Mouse (Mus musculus) stomach, embryonic 15.5 days (tissue): ENCODE results near the gene Ptx4. TPM values are rescaled to one million over a fixed set of nuclear protein-coding genes. Genes with fewer than 3 reads are reported as not detected.

Experiments
- ATAC-seq: fragments of 200-750 bp; cut with Nextera tagmentation; 2 replicates; pipeline ENCODE4 v1.8.0; 2017; ENCODE audit warnings: low read depth, moderate number of reproducible peaks, moderate TSS enrichment; ENCODE audit not compliant: insufficient read depth, low FRiP score
- H3K27ac ChIP-seq: fragments of 300-500 bp; sonication (generic); 2 replicates; pipeline ENCODE4 v1.5.1; 2015; ENCODE audit warnings: mild to moderate bottlenecking, inconsistent platforms
- H3K27me3 ChIP-seq: fragments of 300-500 bp; sonication (generic); replicated peaks from 2 replicates; pipeline ENCODE4 v1.6.1; 2015; ENCODE audit warnings: inconsistent platforms
- H3K36me3 ChIP-seq: fragments of 300-500 bp; sonication (generic); 2 replicates; pipeline ENCODE4 v1.6.1; 2015; ENCODE audit warnings: inconsistent platforms
- H3K4me1 ChIP-seq: fragments of 300-500 bp; sonication (generic); 2 replicates; pipeline ENCODE4 v1.6.1; 2015; ENCODE audit warnings: inconsistent platforms
- H3K4me2 ChIP-seq: fragments of 300-500 bp; sonication (generic); 2 replicates; pipeline ENCODE4 v1.6.1; 2015; ENCODE audit warnings: mild to moderate bottlenecking, inconsistent platforms
- H3K4me3 ChIP-seq: fragments of 300-500 bp; sonication (generic); replicated peaks from 2 replicates; pipeline ENCODE4 v1.5.1; 2015; ENCODE audit warnings: inconsistent platforms
- H3K9ac ChIP-seq: fragments of 300-500 bp; sonication (generic); 2 replicates; pipeline ENCODE4 v1.6.1; 2015; ENCODE audit warnings: inconsistent platforms
- H3K9me3 ChIP-seq: fragments of 300-500 bp; sonication (generic); 2 replicates; pipeline ENCODE4 v1.6.1; 2016; ENCODE audit warnings: inconsistent platforms
- WGBS: fragments of 180-500 bp; shearing (Covaris S2); methylation state at CpG from one replicate; pipeline ENCODE4 v1.1.7; 2015; 5-methylcytosine and 5-hydroxymethylcytosine counted together
- polyA plus RNA-seq: library from polyadenylated mRNA; unstranded; fragments of >200 nt; fragmentation: Nextera tagmentation; extraction: Ambion mirVana; gene quantifications from 2 replicates; pipeline ENCODE4 v1.2.1, GENCODE M21; 2015

Gene Ptx4
- polyA plus RNA-seq, 1 experiment from 2014 or later, result 0.36 TPM

DNA sequence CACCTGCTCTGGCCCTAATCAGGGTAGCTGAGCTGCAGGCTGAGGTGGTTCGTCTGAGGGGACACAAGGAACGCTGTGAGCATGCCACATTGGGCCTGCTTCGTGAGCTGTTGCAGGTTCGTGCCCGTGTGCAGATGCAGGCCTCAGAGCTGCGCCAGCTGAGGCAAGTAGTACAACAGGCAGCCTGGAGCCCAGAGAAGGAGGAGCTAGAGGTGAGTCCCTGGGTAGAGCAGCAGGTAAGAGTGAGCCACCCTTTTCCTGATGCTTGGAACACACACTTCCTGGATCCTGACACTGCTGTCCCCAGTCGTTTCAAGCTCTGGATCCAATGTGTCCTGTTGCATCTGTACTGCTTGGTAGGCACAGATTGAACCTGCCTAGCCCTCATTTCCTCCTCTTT is 42.8 kb downstream of the Ptx4 start:
- Histone ChIP-seq H3K4me3 (no peak overlapping the region), H3K9ac (no peak overlapping the region), H3K36me3 (peaks cover 12% of the 10 kb centered on the region; the same call in 1 of the 2 replicates), H3K9me3 (no peaks in the 10 kb centered on the region), H3K27me3 (no peaks in the 10 kb centered on the region), H3K4me1 (peaks cover 3% of the 10 kb centered on the region; the same call in 1 of the 2 replicates), H3K27ac (peak overlapping the region; percentile 40; the same call in 1 of the 2 replicates), H3K4me2 (no peak overlapping the region)
- 70% methylated on average over 7 of the region's 7 CpGs for WGBS
- no peak; the same call in 1 of the 2 replicates for ATAC-seq

GRCm38 (mm10) chr17:25164770-25165169 is 44.2 kb downstream of the Ptx4 start:
- Histone ChIP-seq H3K27me3 (no peaks in the 10 kb centered on the region), H3K4me3 (no peak overlapping the region), H3K27ac (no peak overlapping the region), H3K4me1 (peaks cover 3% of the 10 kb centered on the region; the same call in 1 of the 2 replicates), H3K36me3 (peaks cover 9% of the 10 kb centered on the region; the same call in 1 of the 2 replicates), H3K9me3 (no peaks in the 10 kb centered on the region), H3K4me2 (no peak overlapping the region), H3K9ac (no peak overlapping the region)
- 81% methylated on average over 3 of the region's 3 CpGs for WGBS
- no peak for ATAC-seq

- no peak overlapping the region for H3K27ac ChIP-seq
- no peaks in the 10 kb centered on the region for H3K36me3 ChIP-seq
- no peaks in the 10 kb centered on the region for H3K9me3 ChIP-seq
- peaks cover 3% of the 10 kb centered on the region; the same call in 1 of the 2 replicates for H3K4me1 ChIP-seq
- no peak overlapping the region for H3K9ac ChIP-seq
- no peak for ATAC-seq
- WGBS, result 41% methylated on average over 6 of the region's 6 CpGs
- no peaks in the 10 kb centered on the region for H3K27me3 ChIP-seq
- H3K4me3 ChIP-seq, result no peak overlapping the region
- H3K4me2 ChIP-seq, result no peak overlapping the region
These were observed 45.6 kb downstream of the Ptx4 start for GRCm38 (mm10) chr17:25165970-25166671.

DNA sequence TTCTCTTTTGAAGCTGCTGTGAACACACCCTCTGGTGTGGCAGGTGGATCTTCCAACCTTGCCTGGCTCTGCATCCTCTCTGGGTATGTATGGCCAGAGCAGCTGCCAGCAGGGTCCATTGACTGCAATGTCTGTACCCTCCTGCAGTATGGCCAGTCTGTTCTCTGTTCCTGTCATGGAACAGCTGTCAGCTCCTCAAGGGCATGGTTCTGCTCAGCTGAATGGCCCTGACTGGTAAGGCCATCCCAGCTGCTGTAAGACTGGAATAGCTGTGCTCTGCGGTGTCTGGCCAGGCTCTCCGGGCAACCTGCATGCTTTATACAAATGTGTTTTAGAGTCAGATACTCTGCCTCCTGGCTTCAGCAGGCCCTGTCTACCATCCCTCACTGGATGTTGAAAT is 49.1 kb downstream of the Ptx4 start:
- H3K27me3 ChIP-seq, result no peaks in the 10 kb centered on the region
- 90% methylated on average over 2 of the region's 2 CpGs for WGBS
- no peak overlapping the region for H3K4me2 ChIP-seq
- H3K9me3 ChIP-seq, result no peaks in the 10 kb centered on the region
- no peak overlapping the region for H3K9ac ChIP-seq
- ATAC-seq, result no peak
- H3K4me3 ChIP-seq, result no peak overlapping the region
- H3K36me3 ChIP-seq, result no peaks in the 10 kb centered on the region
- H3K4me1 ChIP-seq, result peaks cover 3% of the 10 kb centered on the region; the same call in 1 of the 2 replicates
- H3K27ac ChIP-seq, result no peak overlapping the region

DNA sequence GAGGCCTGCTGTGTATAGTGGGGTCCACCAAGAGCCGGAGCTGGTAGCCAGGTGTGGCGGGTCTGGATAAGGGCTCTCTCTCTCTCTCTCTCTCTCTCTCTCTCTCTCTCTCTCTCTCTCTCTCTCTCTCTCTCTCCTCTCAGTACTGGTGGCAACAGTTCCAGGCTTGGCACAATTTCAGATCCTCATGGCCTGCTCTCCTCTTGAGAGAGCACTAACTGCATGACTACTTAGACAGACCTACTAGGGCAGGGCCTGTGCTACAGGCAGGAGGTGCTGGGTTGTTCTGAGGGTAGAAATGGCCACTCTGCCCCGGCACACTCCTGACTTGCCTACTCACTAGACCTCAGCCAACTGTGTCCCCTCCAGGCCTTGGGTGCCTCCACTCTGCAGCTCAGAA is 52.0 kb downstream of the Ptx4 start:
- Histone ChIP-seq H3K36me3 (no peaks in the 10 kb centered on the region), H3K4me1 (0 out of 2 replicates have a peak, but pooled peaks cover 3% of the 10 kb centered on the region), H3K27ac (no peak overlapping the region), H3K4me3 (no peak overlapping the region), H3K27me3 (no peaks in the 10 kb centered on the region), H3K9ac (no peak overlapping the region), H3K9me3 (no peaks in the 10 kb centered on the region), H3K4me2 (no peak overlapping the region)
- no peak for ATAC-seq
- 84% methylated on average over 3 of the region's 3 CpGs for WGBS

Other genes starting within 250 kb of the Ptx4 start
- 49.0 and 49.6 TPM in 2 replicates for gene Nubp2, start 234.4 kb upstream of the Ptx4 start, polyA plus RNA-seq
- 32.1 and 32.5 TPM in 2 replicates for gene Spsb3, start 234.1 kb upstream of the Ptx4 start, polyA plus RNA-seq
- gene Eme2, start 225.7 kb upstream of the Ptx4 start, polyA plus RNA-seq, result 26.3 and 29.3 TPM in 2 replicates
- gene Mrps34, start 225.6 kb upstream of the Ptx4 start, polyA plus RNA-seq, result 102 and 112 TPM in 2 replicates
- 77.5 and 79.8 TPM in 2 replicates for gene Nme3, start 224.3 kb upstream of the Ptx4 start, polyA plus RNA-seq
- gene Mapk8ip3, start 183.8 kb upstream of the Ptx4 start, polyA plus RNA-seq, result 29.2 and 31.3 TPM in 2 replicates
- 183 and 204 TPM in 2 replicates for gene Jpt2, start 160.1 kb upstream of the Ptx4 start, polyA plus RNA-seq
- 7.1 and 7.6 TPM in 2 replicates for gene Cramp1l, start 105.0 kb upstream of the Ptx4 start, polyA plus RNA-seq
- 18.9 and 21.6 TPM in 2 replicates for gene Ift140, start 104.7 kb upstream of the Ptx4 start, polyA plus RNA-seq
- gene Tmem204, start 37.2 kb upstream of the Ptx4 start, polyA plus RNA-seq, result 23.5 and 23.7 TPM in 2 replicates
- 38.6 and 40.2 TPM in 2 replicates for gene Telo2, start 4.8 kb upstream of the Ptx4 start, polyA plus RNA-seq
- 18.1 and 21.1 TPM in 2 replicates for gene Clcn7, start 12.6 kb downstream of the Ptx4 start, polyA plus RNA-seq
- 0.46 and 0.62 TPM in 2 replicates for gene Ccdc154, start 41.7 kb downstream of the Ptx4 start, polyA plus RNA-seq
- gene Gm38655, start 54.7 kb downstream of the Ptx4 start, polyA plus RNA-seq, result 4.3 and 8.4 TPM in 2 replicates
- gene BC003965, start 63.8 kb downstream of the Ptx4 start, polyA plus RNA-seq, result 34.1 and 35.5 TPM in 2 replicates
- gene Unkl, start 67.6 kb downstream of the Ptx4 start, polyA plus RNA-seq, result 7.2 TPM in 2 replicates
- 41.9 and 44.2 TPM in 2 replicates for gene Gnptg, start 119.4 kb downstream of the Ptx4 start, polyA plus RNA-seq
- gene Tsr3, start 119.4 kb downstream of the Ptx4 start, polyA plus RNA-seq, result 42.8 and 43.1 TPM in 2 replicates
- gene Baiap3, start 135.6 kb downstream of the Ptx4 start, polyA plus RNA-seq, result 3.3 and 7.2 TPM in 2 replicates
- gene Ube2i, start 153.9 kb downstream of the Ptx4 start, polyA plus RNA-seq, result 503 and 542 TPM in 2 replicates
- 1.8 TPM in 2 replicates for gene Prss34, start 177.6 kb downstream of the Ptx4 start, polyA plus RNA-seq
- not detected in 2 replicates for gene Prss28, start 187.9 kb downstream of the Ptx4 start, polyA plus RNA-seq
- not detected in 2 replicates for gene Prss29, start 197.9 kb downstream of the Ptx4 start, polyA plus RNA-seq
- 0.24 and 0.64 TPM in 2 replicates for gene Tpsab1, start 224.8 kb downstream of the Ptx4 start, polyA plus RNA-seq
- 10.4 and 14.3 TPM in 2 replicates for gene Tpsb2, start 245.5 kb downstream of the Ptx4 start, polyA plus RNA-seq
- 3.5 and 4.7 TPM in 2 replicates for gene Tpsg1, start 248.5 kb downstream of the Ptx4 start, polyA plus RNA-seq